Mouse (Mus musculus) ovary, postnatal 36 days (tissue): ENCODE results near the gene 9430015G10Rik.

Experiments used
- DNase-seq: peaks from one replicate; pipeline ENCODE4 v3.0.0; 2022; ENCODE audit warnings: low spot score, mixed read lengths

The 9430015G10Rik gene

GRCm38 (mm10) chr4:156171828-156172227, 62.0 kb downstream of the 9430015G10Rik start:
- no peak for DNase-seq
